Mouse (Mus musculus) liver, embryonic 14.5 days (tissue): Measurements from ENCODE around the gene Ppt2. TPM values are rescaled to one million over a fixed set of nuclear protein-coding genes. Genes with fewer than 3 reads are reported as not detected.

Source experiments
- ATAC-seq: fragments of 200-750 bp; cut with Nextera tagmentation; 2 replicates; pipeline ENCODE4 v1.8.0; 2017; ENCODE audit warnings: moderate number of reproducible peaks, mild to moderate bottlenecking, moderate library complexity; ENCODE audit not compliant: insufficient read depth
- DNase-seq, 3 experiments: peaks; one replicate each; pipeline ENCODE4 v3.0.0-alpha.2; 2012 to 2013; ENCODE audit warnings: low read depth in 3 of 3, low spot score in 3 of 3
- H3K27ac ChIP-seq: fragments of 300-500 bp; sonication (generic); 2 replicates; pipeline ENCODE4 v1.5.1; 2014; ENCODE audit warnings: moderate library complexity, mild to moderate bottlenecking, control low read depth, inconsistent platforms
- H3K27me3 ChIP-seq: fragments of 300-500 bp; sonication (generic); 2 replicates; pipeline ENCODE4 v1.6.1; 2014; ENCODE audit warnings: mild to moderate bottlenecking, low read length, moderate library complexity; ENCODE audit not compliant: control insufficient read depth, insufficient read depth
- H3K36me3 ChIP-seq: fragments of 300-500 bp; sonication (generic); replicated peaks from 2 replicates; pipeline ENCODE4 v1.6.1; 2014; ENCODE audit warnings: low read depth; ENCODE audit not compliant: control insufficient read depth, insufficient read depth
- H3K4me1 ChIP-seq, 2 experiments: fragments of 200-500 bp in 1 of 2; fragments of 300-500 bp in 1 of 2; sonication (generic) in 1 of 2; replicated peaks; 2 replicates each; pipeline ENCODE4 v1.6.1; 2012 to 2014; ENCODE audit warnings: antibody characterized with exemption in 1 of 2, inconsistent platforms in 1 of 2, low read length in 1 of 2; ENCODE audit not compliant: control insufficient read depth in 2 of 2, insufficient read depth in 2 of 2
- H3K4me2 ChIP-seq: fragments of 300-500 bp; sonication (generic); 2 replicates; pipeline ENCODE4 v1.6.1; 2014; ENCODE audit warnings: low read depth, mild to moderate bottlenecking, control low read depth, moderate library complexity
- H3K4me3 ChIP-seq, 2 experiments: fragments of 200-500 bp in 1 of 2; fragments of 300-500 bp in 1 of 2; sonication (generic) in 1 of 2; 2 replicates each; pipeline ENCODE4 v1.5.1; 2012 to 2014; ENCODE audit warnings: low read depth in 2 of 2, low read length in 2 of 2, mild to moderate bottlenecking in 2 of 2, control low read depth in 1 of 2, inconsistent platforms in 1 of 2, moderate library complexity in 1 of 2; ENCODE audit not compliant: insufficient read depth in 1 of 2
- H3K9ac ChIP-seq: fragments of 300-500 bp; sonication (generic); replicated peaks from 2 replicates; pipeline ENCODE4 v1.6.1; 2014; ENCODE audit warnings: mild to moderate bottlenecking, control low read depth, moderate library complexity
- H3K9me3 ChIP-seq: fragments of 300-500 bp; sonication (generic); 2 replicates; pipeline ENCODE4 v1.6.1; 2016; ENCODE audit warnings: low read length, mixed read lengths; ENCODE audit not compliant: control insufficient read depth
- CTCF ChIP-seq: IDR thresholded peaks from 2 replicates; pipeline ENCODE4 v1.5.1; 2016; ENCODE audit warnings: antibody characterized with exemption, low read depth, control low read depth
- EP300 ChIP-seq: IDR thresholded peaks from 2 replicates; pipeline ENCODE4 v1.6.1; 2016; ENCODE audit warnings: antibody characterized with exemption, low read depth
- WGBS: fragments of 180-500 bp; shearing (Covaris S2); extraction: QIAGEN DNeasy Blood & Tissue Kit; methylation state at CpG from one replicate; pipeline ENCODE4 v1.1.7; 2014; ENCODE audit not compliant: insufficient replicate concordance; 5-methylcytosine and 5-hydroxymethylcytosine counted together
- polyA plus RNA-seq, 2 experiments: library from polyadenylated mRNA; depleted of rRNA in 1 of 2; stranded (reverse) in 1 of 2; unstranded in 1 of 2; fragments of >200 nt; fragmentation: Nextera tagmentation in 1 of 2; extraction: Ambion mirVana in 1 of 2; gene quantifications; 2 replicates each; pipeline versions ENCODE4 v1.2.1 to v1.2.3; 2012 to 2014

Ppt2 gene
- polyA plus RNA-seq, 2 experiments = 10.4 to 10.5 TPM

- TF ChIP-seq EP300 (no peak), CTCF (no peak)
- Histone ChIP-seq H3K27me3 (peaks cover 19% of the 10 kb centered on the region), H3K36me3 (peaks cover 1% of the 10 kb centered on the region; the same call in 1 of the 2 replicates), H3K9me3 (no peaks in the 10 kb centered on the region), H3K4me1 (no peaks in the 10 kb centered on the region), H3K9ac (no peak overlapping the region), H3K4me3 (no peak overlapping the region), H3K27ac (no peak overlapping the region), H3K4me2 (no peak overlapping the region)
- DNase-seq (no peak), ATAC-seq (no peak)
- WGBS = 46% methylated on average over 8 of the region's 8 CpGs
These were observed 28.4 kb upstream of the Ppt2 start for GRCm38 (mm10) chr17:34656666-34657065.

GRCm38 (mm10) chr17:34655581-34655991, 27.3 kb upstream of the Ppt2 start:
- TF ChIP-seq CTCF (no peak), EP300 (no peak)
- no peak overlapping the region for H3K27ac ChIP-seq
- no peak overlapping the region for H3K9ac ChIP-seq
- peaks cover 2% of the 10 kb centered on the region; the same call in 1 of the 2 replicates for H3K36me3 ChIP-seq
- 56% methylated on average over 4 of the region's 4 CpGs for WGBS
- ATAC-seq (no peak; the same call in none of the 2 replicates), DNase-seq (no peak)
- H3K4me3 ChIP-seq = no peak overlapping the region
- no peaks in the 10 kb centered on the region for H3K4me1 ChIP-seq
- H3K4me2 ChIP-seq = no peak overlapping the region
- H3K9me3 ChIP-seq = no peaks in the 10 kb centered on the region
- peaks cover 12% of the 10 kb centered on the region for H3K27me3 ChIP-seq

GRCm38 (mm10) chr17:34655160-34655559, 26.9 kb upstream of the Ppt2 start:
- DNase-seq (no peak), ATAC-seq (no peak; the same call in 1 of the 2 replicates)
- TF ChIP-seq CTCF (no peak), EP300 (no peak)
- no peak overlapping the region for H3K27ac ChIP-seq
- no peak overlapping the region for H3K4me3 ChIP-seq
- no peaks in the 10 kb centered on the region for H3K9me3 ChIP-seq
- H3K4me1 ChIP-seq = no peaks in the 10 kb centered on the region
- H3K9ac ChIP-seq = no peak overlapping the region
- no peak overlapping the region for H3K4me2 ChIP-seq
- WGBS = 59% methylated on average over 7 of the region's 7 CpGs
- peaks cover 2% of the 10 kb centered on the region; the same call in 1 of the 2 replicates for H3K36me3 ChIP-seq
- H3K27me3 ChIP-seq = peaks cover 8% of the 10 kb centered on the region

GRCm38 (mm10) chr17:34654392-34654791, 26.1 kb upstream of the Ppt2 start:
- WGBS = 83% methylated on average over 13 of the region's 13 CpGs
- H3K27ac ChIP-seq = no peak overlapping the region
- ATAC-seq (no peak), DNase-seq (no peak)
- no peak overlapping the region for H3K9ac ChIP-seq
- H3K4me1 ChIP-seq = no peaks in the 10 kb centered on the region
- peaks cover 3% of the 10 kb centered on the region; the same call in 1 of the 2 replicates for H3K27me3 ChIP-seq
- peaks cover 2% of the 10 kb centered on the region; the same call in 1 of the 2 replicates for H3K36me3 ChIP-seq
- H3K9me3 ChIP-seq = no peaks in the 10 kb centered on the region
- no peak overlapping the region for H3K4me2 ChIP-seq
- H3K4me3 ChIP-seq = no peak overlapping the region
- TF ChIP-seq EP300 (no peak), CTCF (no peak)

GRCm38 (mm10) chr17:34653746-34654285, 25.5 kb upstream of the Ppt2 start:
- Histone ChIP-seq H3K27me3 (peaks cover 3% of the 10 kb centered on the region; the same call in 1 of the 2 replicates), H3K9ac (no peak overlapping the region), H3K4me1 (no peaks in the 10 kb centered on the region), H3K9me3 (no peaks in the 10 kb centered on the region), H3K4me2 (no peak overlapping the region), H3K27ac (no peak overlapping the region), H3K4me3 (no peak overlapping the region), H3K36me3 (peaks cover 2% of the 10 kb centered on the region; the same call in 1 of the 2 replicates)
- TF ChIP-seq CTCF (peak; percentile 86), EP300 (no peak)
- ATAC-seq (no peak), DNase-seq (peak in 1 of 3 experiments; percentile 24)
- WGBS = 53% methylated on average over 9 of the region's 9 CpGs
